Mouse (Mus musculus): ENCODE measurements around the gene Pign.

Pign gene

GRCm38 (mm10) chr1:105663171-105663961 lies at the start of gene Pign, which contains the start of gene Relch:
TSS of gene Pign (minus strand) at chr1:105663677.
TSS of gene Relch (plus strand) at chr1:105663861.
- peak; percentile 99 for DNase-seq (ENCODE audit: low read depth)

GRCm38 (mm10) chr1:105712822-105713221 lies 49.3 kb upstream of the Pign start:
- DNase-seq (ENCODE audit: low read depth): no peak

GRCm38 (mm10) chr1:105711227-105711626 lies 47.8 kb upstream of the Pign start:
- peak; percentile 78 for DNase-seq (ENCODE audit: low read depth)

- no peak for DNase-seq (ENCODE audit: low read depth)
These were observed 45.9 kb upstream of the Pign start for GRCm38 (mm10) chr1:105709415-105709814.

- no peak for DNase-seq (ENCODE audit: low read depth)
These were observed 37.6 kb upstream of the Pign start for GRCm38 (mm10) chr1:105700984-105701530.

- peak; percentile 5 for DNase-seq (ENCODE audit: low read depth)
These were observed 32.1 kb upstream of the Pign start for GRCm38 (mm10) chr1:105695581-105695980.

GRCm38 (mm10) chr1:105685501-105685900 lies 22.0 kb upstream of the Pign start:
- no peak for DNase-seq (ENCODE audit: low read depth)

GRCm38 (mm10) chr1:105680587-105680986 lies 17.1 kb upstream of the Pign start:
- peak; percentile 50 for DNase-seq (ENCODE audit: low read depth)

- DNase-seq (ENCODE audit: low read depth): no peak
These were observed 11.3 kb upstream of the Pign start for GRCm38 (mm10) chr1:105674763-105675162.

GRCm38 (mm10) chr1:105669700-105670099 lies 6.2 kb upstream of the Pign start:
- DNase-seq (ENCODE audit: low read depth): no peak

- peak; percentile 38 for DNase-seq (ENCODE audit: low read depth)
These were observed 710 bp upstream of the Pign start for GRCm38 (mm10) chr1:105663962-105664812.

- DNase-seq (ENCODE audit: low read depth): no peak
These were observed 682 bp downstream of the Pign start for GRCm38 (mm10) chr1:105662820-105663170.

- DNase-seq (ENCODE audit: low read depth): peak; percentile 87
These were observed 3.5 kb downstream of the Pign start for GRCm38 (mm10) chr1:105660015-105660414.

GRCm38 (mm10) chr1:105653981-105654380 lies 9.5 kb downstream of the Pign start:
- no peak for DNase-seq (ENCODE audit: low read depth)

- DNase-seq (ENCODE audit: low read depth): no peak
These were observed 12.8 kb downstream of the Pign start for GRCm38 (mm10) chr1:105650650-105651049.

GRCm38 (mm10) chr1:105644093-105644492 lies 19.4 kb downstream of the Pign start:
- DNase-seq (ENCODE audit: low read depth): no peak

GRCm38 (mm10) chr1:105630481-105630880 lies 33.0 kb downstream of the Pign start:
- DNase-seq (ENCODE audit: low read depth): peak; percentile 70

- DNase-seq (ENCODE audit: low read depth): no peak
These were observed 73.8 kb downstream of the Pign start for GRCm38 (mm10) chr1:105589673-105590072.

GRCm38 (mm10) chr1:105588697-105589096 lies 74.8 kb downstream of the Pign start:
- no peak for DNase-seq (ENCODE audit: low read depth)

- DNase-seq (ENCODE audit: low read depth): no peak
These were observed 80.7 kb downstream of the Pign start for GRCm38 (mm10) chr1:105582800-105583199.

- no peak for DNase-seq (ENCODE audit: low read depth)
These were observed 82.6 kb downstream of the Pign start for GRCm38 (mm10) chr1:105580909-105581308.

- DNase-seq (ENCODE audit: low read depth): no peak
These were observed 97.4 kb downstream of the Pign start for GRCm38 (mm10) chr1:105566051-105566450.

GRCm38 (mm10) chr1:105564289-105564688 lies 99.2 kb downstream of the Pign start:
- DNase-seq (ENCODE audit: low read depth): no peak
